Mouse (Mus musculus) limb, embryonic 10.5 days (tissue): Measurements from ENCODE around the gene Slc22a7. TPM values are rescaled to one million over a fixed set of nuclear protein-coding genes. Genes with fewer than 3 reads are reported as not detected.

Source experiments
- DNase-seq: peaks from one replicate; pipeline ENCODE4 v3.0.0-alpha.2; 2017; ENCODE audit warnings: low spot score
- H3K27ac ChIP-seq: fragments of 300-500 bp; sonication (generic); 2 replicates; pipeline ENCODE4 v1.5.1; 2016; ENCODE audit warnings: mild to moderate bottlenecking
- H3K27me3 ChIP-seq: fragments of 300-500 bp; sonication (generic); 2 replicates; pipeline ENCODE4 v1.6.1; 2016; ENCODE audit warnings: low read depth, mild to moderate bottlenecking; ENCODE audit not compliant: poor library complexity, severe bottlenecking
- H3K36me3 ChIP-seq: fragments of 300-500 bp; sonication (generic); 2 replicates; pipeline ENCODE4 v1.6.1; 2016; ENCODE audit warnings: mild to moderate bottlenecking, moderate library complexity
- H3K4me1 ChIP-seq: fragments of 300-500 bp; sonication (generic); 2 replicates; pipeline ENCODE4 v1.6.1; 2016
- H3K4me3 ChIP-seq: fragments of 300-500 bp; sonication (generic); 2 replicates; pipeline ENCODE4 v1.5.1; 2016; ENCODE audit warnings: mild to moderate bottlenecking, moderate library complexity
- H3K9me3 ChIP-seq: fragments of 300-500 bp; sonication (generic); replicated peaks from 2 replicates; pipeline ENCODE4 v1.6.1; 2016; ENCODE audit warnings: mild to moderate bottlenecking
- WGBS: fragments of 180-500 bp; shearing (Covaris S2); methylation state at CpG from one replicate; pipeline ENCODE4 v1.1.7; 2016; 5-methylcytosine and 5-hydroxymethylcytosine counted together
- polyA plus RNA-seq: library from polyadenylated mRNA; unstranded; fragments of >200 nt; fragmentation: Nextera tagmentation; extraction: Ambion mirVana; gene quantifications from 2 replicates; pipeline ENCODE4 v1.2.1, GENCODE M21; 2016

The Slc22a7 gene
- not detected in 2 replicates for polyA plus RNA-seq

- peaks cover 26% of the 10 kb centered on the region for H3K4me1 ChIP-seq
- H3K9me3 ChIP-seq, result no peaks in the 10 kb centered on the region
- WGBS, result 77% methylated on average over 4 of the region's 4 CpGs
- peaks cover 78% of the 10 kb centered on the region for H3K27me3 ChIP-seq
- H3K4me3 ChIP-seq, result no peak within 1 kb of the TSS
- H3K27ac ChIP-seq, result no peak within 1 kb of the TSS
- DNase-seq, result no peak
- no peaks in the 10 kb centered on the region for H3K36me3 ChIP-seq
These were observed at the start of gene Slc22a7 for GRCm38 (mm10) chr17:46438298-46438873. Gene Slc22a7, minus strand, starts transcription at chr17:46438457.

GRCm38 (mm10) chr17:46487431-46487830, 49.2 kb upstream of the Slc22a7 start, which contains the start of gene Ttbk1:
Gene Ttbk1, minus strand, starts transcription at chr17:46487675.
- DNase-seq, result no peak
- WGBS, result under 1% methylated on average over 34 of the region's 49 CpGs
- Histone ChIP-seq H3K36me3 (no peaks in the 10 kb centered on the region), H3K9me3 (no peaks in the 10 kb centered on the region), H3K4me1 (peaks cover 24% of the 10 kb centered on the region), H3K27ac (peak within 1 kb of the TSS; percentile 42; the same call in 1 of the 2 replicates), H3K4me3 (peak within 1 kb of the TSS; percentile 61), H3K27me3 (peaks cover 83% of the 10 kb centered on the region)

- DNase-seq, result no peak
- Histone ChIP-seq H3K27me3 (peaks cover 83% of the 10 kb centered on the region), H3K9me3 (no peaks in the 10 kb centered on the region), H3K36me3 (no peaks in the 10 kb centered on the region), H3K4me3 (peak overlapping the region; percentile 61), H3K27ac (peak overlapping the region; percentile 42; the same call in 1 of the 2 replicates), H3K4me1 (peaks cover 24% of the 10 kb centered on the region)
- 2% methylated on average over 21 of the region's 22 CpGs for WGBS
These were observed 48.7 kb upstream of the Slc22a7 start for GRCm38 (mm10) chr17:46486995-46487394.

- 14% methylated on average over 6 of the region's 6 CpGs for WGBS
- DNase-seq, result no peak
- no peak overlapping the region for H3K27ac ChIP-seq
- H3K9me3 ChIP-seq, result no peaks in the 10 kb centered on the region
- H3K4me3 ChIP-seq, result peak overlapping the region; percentile 46
- no peaks in the 10 kb centered on the region for H3K36me3 ChIP-seq
- peaks cover 97% of the 10 kb centered on the region for H3K27me3 ChIP-seq
- H3K4me1 ChIP-seq, result peaks cover 24% of the 10 kb centered on the region
These were observed 46.2 kb upstream of the Slc22a7 start for GRCm38 (mm10) chr17:46484461-46484875.

GRCm38 (mm10) chr17:46484021-46484431, 45.8 kb upstream of the Slc22a7 start:
- no peaks in the 10 kb centered on the region for H3K9me3 ChIP-seq
- DNase-seq, result no peak
- H3K36me3 ChIP-seq, result no peaks in the 10 kb centered on the region
- WGBS, result 5% methylated on average over 13 of the region's 13 CpGs
- H3K4me3 ChIP-seq, result peak overlapping the region; percentile 46
- H3K27me3 ChIP-seq, result peaks cover 95% of the 10 kb centered on the region
- H3K27ac ChIP-seq, result no peak overlapping the region
- H3K4me1 ChIP-seq, result peaks cover 24% of the 10 kb centered on the region

GRCm38 (mm10) chr17:46483561-46484001, 45.3 kb upstream of the Slc22a7 start:
- 2% methylated on average over 16 of the region's 16 CpGs for WGBS
- Histone ChIP-seq H3K9me3 (no peaks in the 10 kb centered on the region), H3K27me3 (peaks cover 95% of the 10 kb centered on the region), H3K4me3 (peak overlapping the region; percentile 46), H3K27ac (no peak overlapping the region), H3K4me1 (peaks cover 24% of the 10 kb centered on the region), H3K36me3 (no peaks in the 10 kb centered on the region)
- DNase-seq, result peak; percentile 43

- peaks cover 61% of the 10 kb centered on the region for H3K27me3 ChIP-seq
- WGBS, result 88% methylated on average over 15 of the region's 15 CpGs
- H3K27ac ChIP-seq, result no peak overlapping the region
- H3K36me3 ChIP-seq, result no peaks in the 10 kb centered on the region
- no peaks in the 10 kb centered on the region for H3K4me1 ChIP-seq
- no peaks in the 10 kb centered on the region for H3K9me3 ChIP-seq
- no peak for DNase-seq
- no peak overlapping the region for H3K4me3 ChIP-seq
These were observed 39.0 kb upstream of the Slc22a7 start for GRCm38 (mm10) chr17:46477286-46477685.

GRCm38 (mm10) chr17:46476601-46477000, 38.3 kb upstream of the Slc22a7 start:
- no peak overlapping the region for H3K4me3 ChIP-seq
- no peaks in the 10 kb centered on the region for H3K36me3 ChIP-seq
- no peak for DNase-seq
- H3K4me1 ChIP-seq, result no peaks in the 10 kb centered on the region
- H3K27me3 ChIP-seq, result peaks cover 54% of the 10 kb centered on the region
- H3K9me3 ChIP-seq, result no peaks in the 10 kb centered on the region
- no peak overlapping the region for H3K27ac ChIP-seq
- 68% methylated on average over 8 of the region's 8 CpGs for WGBS

- peaks cover 43% of the 10 kb centered on the region for H3K27me3 ChIP-seq
- H3K9me3 ChIP-seq, result no peaks in the 10 kb centered on the region
- no peak overlapping the region for H3K27ac ChIP-seq
- H3K4me1 ChIP-seq, result peaks cover 35% of the 10 kb centered on the region
- DNase-seq, result no peak
- no peaks in the 10 kb centered on the region for H3K36me3 ChIP-seq
- H3K4me3 ChIP-seq, result no peak overlapping the region
- WGBS, result 77% methylated on average over 9 of the region's 9 CpGs
These were observed 29.6 kb upstream of the Slc22a7 start for GRCm38 (mm10) chr17:46467830-46468229.

- Histone ChIP-seq H3K27me3 (peaks cover 93% of the 10 kb centered on the region), H3K4me1 (peaks cover 18% of the 10 kb centered on the region)
- 76% methylated on average over 5 of the region's 5 CpGs for WGBS
These were observed 24.0 kb upstream of the Slc22a7 start for GRCm38 (mm10) chr17:46462226-46462625.

GRCm38 (mm10) chr17:46461347-46461746, 23.1 kb upstream of the Slc22a7 start:
- Histone ChIP-seq H3K4me3 (peak overlapping the region; percentile 50), H3K36me3 (no peaks in the 10 kb centered on the region), H3K9me3 (no peaks in the 10 kb centered on the region), H3K27ac (no peak overlapping the region), H3K27me3 (peaks cover 97% of the 10 kb centered on the region), H3K4me1 (peaks cover 16% of the 10 kb centered on the region)
- DNase-seq, result no peak
- WGBS, result 14% methylated on average over 8 of the region's 8 CpGs

More at GRCm38 (mm10) chr17:46462226-46462625, 24.0 kb upstream of the Slc22a7 start:
- H3K9me3 ChIP-seq, result no peaks in the 10 kb centered on the region
- no peak overlapping the region for H3K4me3 ChIP-seq
- H3K36me3 ChIP-seq, result no peaks in the 10 kb centered on the region
- H3K27ac ChIP-seq, result no peak overlapping the region
- no peak for DNase-seq

- Histone ChIP-seq H3K27me3 (peaks cover 97% of the 10 kb centered on the region), H3K9me3 (no peaks in the 10 kb centered on the region), H3K4me3 (peak overlapping the region; percentile 50), H3K4me1 (peaks cover 20% of the 10 kb centered on the region), H3K36me3 (no peaks in the 10 kb centered on the region), H3K27ac (peak overlapping the region; percentile 46; the same call in 1 of the 2 replicates)
- DNase-seq, result no peak
- under 1% methylated on average over 31 of the region's 32 CpGs for WGBS
These were observed 22.4 kb upstream of the Slc22a7 start for GRCm38 (mm10) chr17:46460673-46461072.

GRCm38 (mm10) chr17:46458439-46458838, 20.2 kb upstream of the Slc22a7 start:
- H3K27ac ChIP-seq, result no peak overlapping the region
- peaks cover 42% of the 10 kb centered on the region for H3K4me1 ChIP-seq
- peaks cover 97% of the 10 kb centered on the region for H3K27me3 ChIP-seq
- H3K36me3 ChIP-seq, result no peaks in the 10 kb centered on the region
- 46% methylated on average over 3 of the region's 3 CpGs for WGBS
- no peak overlapping the region for H3K4me3 ChIP-seq
- DNase-seq, result no peak
- no peaks in the 10 kb centered on the region for H3K9me3 ChIP-seq
